Mouse (Mus musculus): ENCODE measurements around the gene Krt24.

- TF ChIP-seq CTCF (conservative IDR thresholded peaks at IDR 0.05; ENCODE audit: low read length): no peak
- no peak for TF ChIP-seq NANOG (IDR thresholded peaks at IDR 0.05; ENCODE audit: borderline replicate concordance, low read length)
Measured at GRCm38 (mm10) chr11:99265220-99265619, 19.8 kb downstream of the Krt24 start.
